Mouse (Mus musculus) liver, adult 2 months (tissue): ENCODE results near the gene Mcm7.
A peak's percentile ranks its signal among the peaks of the same experiment; 100 is the strongest.

ENCODE experiments used
- CTCF ChIP-seq: fragments of 200-500 bp; IDR thresholded peaks from 2 replicates; pipeline ENCODE4 v1.5.1; 2011; ENCODE audit warnings: low read depth, low read length, control low read depth
- POLR2A ChIP-seq: fragments of 200-500 bp; IDR thresholded peaks from 2 replicates; pipeline ENCODE4 v1.6.1; 2011; ENCODE audit warnings: low read length, control low read depth; ENCODE audit not compliant: insufficient read depth; ENCODE audit errors: extremely low read depth

DNA sequence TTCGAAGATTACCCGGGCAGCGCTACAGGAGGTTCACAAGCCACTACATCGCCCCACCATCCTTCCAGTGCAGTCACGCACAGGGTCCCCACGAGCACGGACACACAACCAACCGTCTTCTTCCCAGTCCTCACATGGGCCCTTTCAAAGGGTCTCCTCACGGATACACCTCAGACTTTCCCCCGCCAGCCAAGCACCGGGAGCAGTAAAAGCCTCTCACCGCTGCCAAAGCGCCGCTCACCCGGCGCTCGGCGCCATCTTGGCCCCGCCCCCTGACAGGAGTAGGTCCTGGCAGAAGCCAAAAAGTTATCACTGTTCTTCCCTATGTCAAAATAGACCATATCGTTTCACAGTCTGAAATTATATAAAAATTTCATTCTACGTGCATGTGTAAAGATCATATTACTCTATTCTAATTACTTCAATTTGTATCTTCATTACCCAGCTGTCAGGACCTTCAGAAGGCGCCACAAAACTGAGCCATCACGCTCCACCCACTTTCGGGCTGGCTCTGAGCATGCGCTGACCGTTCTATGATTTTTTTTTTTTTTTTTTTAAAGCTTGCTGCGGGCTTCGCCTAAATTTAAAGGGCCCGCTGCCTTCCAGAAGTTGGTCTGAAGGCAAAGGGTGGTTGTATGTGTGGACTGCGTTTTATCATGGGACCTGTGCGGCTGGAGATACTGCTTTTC lies 14.9 kb upstream of the Mcm7 start, which contains the start of the genes Taf6 and Cnpy4:
- TF ChIP-seq POLR2A (peak; percentile 88), CTCF (no peak)
